Mouse (Mus musculus) C2C12 (cell line): ENCODE data around the gene Cfap99.

ENCODE experiments used
- CEBPB ChIP-seq: IDR thresholded peaks from one replicate; pipeline ENCODE4 v1.6.1; 2011; ENCODE audit warnings: low read depth, mild to moderate bottlenecking, control low read depth, moderate library complexity
- CTCF ChIP-seq: IDR thresholded peaks from one replicate; pipeline ENCODE4 v1.5.1; 2011; ENCODE audit not compliant: control insufficient read depth, insufficient read depth, insufficient read length
- FOSL1 ChIP-seq: IDR thresholded peaks from one replicate; pipeline ENCODE4 v1.8.0; 2011; ENCODE audit warnings: mild to moderate bottlenecking, low read length; ENCODE audit not compliant: poor library complexity, insufficient read depth, severe bottlenecking
- MAX ChIP-seq: IDR thresholded peaks from one replicate; pipeline ENCODE4 v1.6.1; 2011; ENCODE audit warnings: mild to moderate bottlenecking, control low read depth
- MYOD1 ChIP-seq: IDR thresholded peaks from one replicate; pipeline ENCODE4 v1.6.1; 2011; ENCODE audit warnings: low read depth; ENCODE audit not compliant: control insufficient read depth, insufficient read length
- MYOG ChIP-seq: IDR thresholded peaks from one replicate; pipeline ENCODE4 v1.6.1; 2011; ENCODE audit not compliant: control insufficient read depth, insufficient read length; ENCODE audit errors: extremely low read depth
- USF1 ChIP-seq: IDR thresholded peaks from one replicate; pipeline ENCODE4 v1.6.1; 2011; ENCODE audit warnings: low read depth, mild to moderate bottlenecking, control low read depth, moderate library complexity

- TF ChIP-seq MAX: no peak
- no peak for TF ChIP-seq CTCF
- TF ChIP-seq USF1: no peak
- no peak for TF ChIP-seq FOSL1
- TF ChIP-seq MYOG: no peak
- no peak for TF ChIP-seq MYOD1
- TF ChIP-seq CEBPB: no peak
Measured at GRCm38 (mm10) chr5:34309016-34309415, 20.6 kb downstream of the Cfap99 start.
